Mouse (Mus musculus) testis, adult 2 months (tissue): ENCODE measurements at regions not wholly inside any gene's neighbourhood (a gene's known extent, or its start where the extent isn't known, plus 50 kb on each side); places are given as distances from the start of the nearest gene placed in this dataset.

Experiments used
- H3K27ac ChIP-seq: fragments of 200-500 bp; 2 replicates; pipeline ENCODE4 v1.5.1; 2012; ENCODE audit warnings: low read depth, low read length; ENCODE audit not compliant: control insufficient read depth, insufficient read depth
- H3K27me3 ChIP-seq: fragments of 200-500 bp; 2 replicates; pipeline ENCODE4 v1.6.1; 2012; ENCODE audit warnings: mild to moderate bottlenecking, low read length, moderate library complexity; ENCODE audit not compliant: control insufficient read depth, insufficient read depth
- H3K36me3 ChIP-seq: fragments of 200-500 bp; 2 replicates; pipeline ENCODE4 v1.6.1; 2012; ENCODE audit warnings: mild to moderate bottlenecking, low read length; ENCODE audit not compliant: control insufficient read depth, insufficient read depth
- H3K4me1 ChIP-seq: fragments of 200-500 bp; 2 replicates; pipeline ENCODE4 v1.6.1; 2012; ENCODE audit warnings: low read length; ENCODE audit not compliant: control insufficient read depth, insufficient read depth
- H3K4me3 ChIP-seq: fragments of 200-500 bp; 2 replicates; pipeline ENCODE4 v1.5.1; 2012; ENCODE audit warnings: low read depth, mild to moderate bottlenecking, low read length, moderate library complexity, mixed read lengths; ENCODE audit not compliant: control insufficient read depth
- CTCF ChIP-seq: fragments of 200-500 bp; IDR thresholded peaks from 2 replicates; pipeline ENCODE4 v1.5.1; 2012; ENCODE audit warnings: low read depth, mild to moderate bottlenecking, inconsistent platforms, low read length, moderate library complexity; ENCODE audit not compliant: control insufficient read depth, insufficient read depth, insufficient replicate concordance
- POLR2A ChIP-seq: fragments of 200-500 bp; IDR thresholded peaks from 2 replicates; pipeline ENCODE4 v1.6.1; 2012; ENCODE audit warnings: low read depth, mild to moderate bottlenecking, inconsistent platforms, low read length, moderate library complexity; ENCODE audit not compliant: control insufficient read depth

- no peak overlapping the region for H3K27ac ChIP-seq
- no peak overlapping the region for H3K4me3 ChIP-seq
- peaks cover 5% of the 10 kb centered on the region for H3K4me1 ChIP-seq
- no peaks in the 10 kb centered on the region for H3K36me3 ChIP-seq
- TF ChIP-seq POLR2A (no peak), CTCF (peak; percentile 30; the same call in 1 of the 2 replicates)
- no peaks in the 10 kb centered on the region for H3K27me3 ChIP-seq
These were observed 68.9 kb downstream of the Tbx3 start for GRCm38 (mm10) chr5:119739386-119739785.

- TF ChIP-seq CTCF (peak; percentile 94), POLR2A (no peak)
- Histone ChIP-seq H3K4me1 (peaks cover 5% of the 10 kb centered on the region), H3K4me3 (no peak overlapping the region), H3K36me3 (no peaks in the 10 kb centered on the region), H3K27me3 (no peaks in the 10 kb centered on the region), H3K27ac (no peak overlapping the region)
These were observed 70.6 kb downstream of the Tbx3 start for GRCm38 (mm10) chr5:119741116-119741515.

GRCm38 (mm10) chr5:119743733-119744132 is 73.3 kb downstream of the Tbx3 start:
- H3K27ac ChIP-seq, result no peak overlapping the region
- no peak overlapping the region for H3K4me3 ChIP-seq

GRCm38 (mm10) chr5:119747038-119747437 is 76.6 kb downstream of the Tbx3 start:
- peaks cover 13% of the 10 kb centered on the region for H3K4me1 ChIP-seq
- peaks cover 3% of the 10 kb centered on the region; the same call in 1 of the 2 replicates for H3K27me3 ChIP-seq
- TF ChIP-seq POLR2A (no peak), CTCF (peak; percentile 86)
- no peak overlapping the region for H3K27ac ChIP-seq
- no peak overlapping the region for H3K4me3 ChIP-seq
- H3K36me3 ChIP-seq, result no peaks in the 10 kb centered on the region

More at GRCm38 (mm10) chr5:119743733-119744132, 73.3 kb downstream of the Tbx3 start:
- Histone ChIP-seq H3K27me3 (peaks cover 2% of the 10 kb centered on the region; the same call in 1 of the 2 replicates), H3K36me3 (no peaks in the 10 kb centered on the region), H3K4me1 (peaks cover 10% of the 10 kb centered on the region)
- TF ChIP-seq CTCF, result no peak
- no peak for TF ChIP-seq POLR2A

- peaks cover 3% of the 10 kb centered on the region; the same call in 1 of the 2 replicates for H3K27me3 ChIP-seq
- H3K27ac ChIP-seq, result no peak overlapping the region
- peaks cover 12% of the 10 kb centered on the region for H3K4me1 ChIP-seq
- no peaks in the 10 kb centered on the region for H3K36me3 ChIP-seq
- H3K4me3 ChIP-seq, result no peak overlapping the region
- TF ChIP-seq CTCF, result no peak
- TF ChIP-seq POLR2A, result no peak
These were observed 78.2 kb downstream of the Tbx3 start for GRCm38 (mm10) chr5:119748667-119749066.

GRCm38 (mm10) chr5:119749153-119749552 is 78.7 kb downstream of the Tbx3 start:
- no peak overlapping the region for H3K27ac ChIP-seq

GRCm38 (mm10) chr5:119755782-119756181 is 76.7 kb upstream of the Tbx5 start:
- H3K4me1 ChIP-seq, result no peaks in the 10 kb centered on the region
- no peak overlapping the region for H3K4me3 ChIP-seq
- no peaks in the 10 kb centered on the region for H3K27me3 ChIP-seq
- H3K36me3 ChIP-seq, result no peaks in the 10 kb centered on the region
- H3K27ac ChIP-seq, result no peak overlapping the region
- TF ChIP-seq POLR2A (no peak), CTCF (no peak)

More at GRCm38 (mm10) chr5:119749153-119749552, 78.7 kb downstream of the Tbx3 start:
- H3K36me3 ChIP-seq, result no peaks in the 10 kb centered on the region
- H3K4me1 ChIP-seq, result peaks cover 8% of the 10 kb centered on the region
- no peak for TF ChIP-seq CTCF
- no peak for TF ChIP-seq POLR2A
- H3K27me3 ChIP-seq, result peaks cover 3% of the 10 kb centered on the region; the same call in 1 of the 2 replicates
- H3K4me3 ChIP-seq, result no peak overlapping the region
